Mouse (Mus musculus) testis, adult 2 months (tissue): ENCODE data around the gene Zcrb1.

Source experiments
- CTCF ChIP-seq: fragments of 200-500 bp; IDR thresholded peaks from 2 replicates; pipeline ENCODE4 v1.5.1; 2012; ENCODE audit warnings: low read depth, mild to moderate bottlenecking, inconsistent platforms, low read length, moderate library complexity; ENCODE audit not compliant: control insufficient read depth, insufficient read depth, insufficient replicate concordance
- POLR2A ChIP-seq: fragments of 200-500 bp; IDR thresholded peaks from 2 replicates; pipeline ENCODE4 v1.6.1; 2012; ENCODE audit warnings: low read depth, mild to moderate bottlenecking, inconsistent platforms, low read length, moderate library complexity; ENCODE audit not compliant: control insufficient read depth

- TF ChIP-seq CTCF (no peak), POLR2A (no peak)
Measured at GRCm38 (mm10) chr15:93358346-93359095, 39.6 kb downstream of the Zcrb1 start.
